Mouse (Mus musculus) CH12.LX (cell line): ENCODE measurements at regions not wholly inside any gene's neighbourhood (a gene's known extent, or its start where the extent isn't known, plus 50 kb on each side); places are given as distances from the start of the nearest gene placed in this dataset.

Experiments
- DNase-seq: peaks from one replicate; pipeline ENCODE4 v3.0.0-alpha.2; 2013; ENCODE audit errors: extremely low read depth
- H3K27ac ChIP-seq: 2 replicates; pipeline ENCODE4 v1.5.1; 2012; ENCODE audit warnings: low read depth, mild to moderate bottlenecking, control low read depth, moderate library complexity; ENCODE audit not compliant: insufficient read depth
- H3K27me3 ChIP-seq: replicated peaks from 2 replicates; pipeline ENCODE3; 2012; ENCODE audit warnings: inconsistent platforms
- H3K36me3 ChIP-seq, 2 experiments: replicated peaks in 1 of 2; 2 replicates each; pipeline versions ENCODE3 to v1.6.1; 2012; ENCODE audit warnings: inconsistent platforms in 1 of 2, low read length in 1 of 2, mild to moderate bottlenecking in 1 of 2, mixed read lengths in 1 of 2, moderate library complexity in 1 of 2; ENCODE audit not compliant: control insufficient read depth in 1 of 2, insufficient read depth in 1 of 2
- H3K4me1 ChIP-seq, 2 experiments: 2 replicates each; pipeline ENCODE4 v1.6.1; 2012; ENCODE audit warnings: inconsistent platforms in 1 of 2, moderate library complexity in 1 of 2; ENCODE audit not compliant: insufficient read depth in 2 of 2, control insufficient read depth in 1 of 2
- H3K4me2 ChIP-seq: 2 replicates; pipeline ENCODE4 v1.6.1; 2012; ENCODE audit warnings: low read depth, mild to moderate bottlenecking, control low read depth; ENCODE audit not compliant: poor library complexity, insufficient read depth, severe bottlenecking
- H3K4me3 ChIP-seq, 3 experiments: fragments of 150-350 bp in 1 of 3; sonication (generic) in 1 of 3; replicated peaks in 1 of 3; 2 replicates each; pipeline versions ENCODE3 to v1.5.1; 2011 to 2012; ENCODE audit warnings: low read depth in 2 of 3, low read length in 2 of 3, mild to moderate bottlenecking in 2 of 3, moderate library complexity in 2 of 3, control low read depth in 1 of 3, improper control_type of control experiment in 1 of 3, inconsistent platforms in 1 of 3, mixed read lengths in 1 of 3; ENCODE audit not compliant: poor library complexity in 1 of 3
- H3K79me2 ChIP-seq: replicated peaks from 2 replicates; pipeline ENCODE4 v1.6.1; 2012; ENCODE audit warnings: mild to moderate bottlenecking, moderate library complexity; ENCODE audit not compliant: control insufficient read depth, poor library complexity, insufficient read depth, severe bottlenecking; ENCODE audit errors: extremely low read depth
- H3K9ac ChIP-seq: 2 replicates; pipeline ENCODE4 v1.6.1; 2012; ENCODE audit warnings: low read depth, mild to moderate bottlenecking, control low read depth, moderate library complexity; ENCODE audit not compliant: insufficient read depth
- H3K9me3 ChIP-seq: replicated peaks from 2 replicates; pipeline ENCODE3; 2012; ENCODE audit warnings: low read length, inconsistent platforms, mixed read lengths
- BHLHE40 ChIP-seq: IDR thresholded peaks from 2 replicates; pipeline ENCODE4 v1.6.1; 2011; ENCODE audit warnings: mild to moderate bottlenecking, low read depth, low read length, improper control_type of control experiment
- CTCF ChIP-seq, 2 experiments: IDR thresholded peaks in 1 of 2; conservative IDR thresholded peaks in 1 of 2; 2 replicates each; pipeline ENCODE4 v1.5.1; 2011 to 2012; ENCODE audit warnings: low read depth in 2 of 2, low read length in 2 of 2, improper control_type of control experiment in 1 of 2, inconsistent platforms in 1 of 2, mild to moderate bottlenecking in 1 of 2, moderate library complexity in 1 of 2
- ELF1 ChIP-seq: IDR thresholded peaks from 2 replicates; pipeline ENCODE4 v1.6.1; 2014; ENCODE audit warnings: low read depth, mild to moderate bottlenecking, inconsistent platforms, low read length, improper control_type of control experiment
- EP300 ChIP-seq: IDR thresholded peaks from 2 replicates; pipeline ENCODE4 v1.6.1; 2011; ENCODE audit warnings: low read length, improper control_type of control experiment
- GABPA ChIP-seq: IDR thresholded peaks from 2 replicates; pipeline ENCODE4 v1.6.1; 2012; ENCODE audit warnings: low read depth, low read length, improper control_type of control experiment, inconsistent platforms; ENCODE audit not compliant: insufficient replicate concordance
- HCFC1 ChIP-seq: IDR thresholded peaks from 2 replicates; pipeline ENCODE4 v1.6.1; 2012; ENCODE audit warnings: low read depth, mild to moderate bottlenecking, inconsistent platforms, low read length, improper control_type of control experiment
- KAT2A ChIP-seq: IDR thresholded peaks from 2 replicates; pipeline ENCODE4 v1.6.1; 2012; ENCODE audit warnings: low read length, improper control_type of control experiment, inconsistent platforms; ENCODE audit not compliant: insufficient replicate concordance
- MEF2A ChIP-seq: IDR thresholded peaks from 2 replicates; pipeline ENCODE4 v1.6.1; 2014; ENCODE audit warnings: low read depth, mild to moderate bottlenecking, inconsistent platforms, low read length, improper control_type of control experiment, borderline replicate concordance
- MXI1 ChIP-seq: IDR thresholded peaks from 2 replicates; pipeline ENCODE4 v1.6.1; 2011; ENCODE audit warnings: mild to moderate bottlenecking, low read depth, low read length, improper control_type of control experiment
- PAX5 ChIP-seq: IDR thresholded peaks from 2 replicates; pipeline ENCODE4 v1.6.1; 2012; ENCODE audit warnings: low read length, inconsistent platforms, mixed read lengths
- POLR2A ChIP-seq: IDR thresholded peaks from 2 replicates; pipeline ENCODE4 v1.6.1; 2011; ENCODE audit warnings: low read depth, mild to moderate bottlenecking, improper control_type of control experiment, low read length
- POLR2AphosphoS2 ChIP-seq: IDR thresholded peaks from 2 replicates; pipeline ENCODE4 v1.6.1; 2011; ENCODE audit warnings: low read depth, low read length, improper control_type of control experiment
- RAD21 ChIP-seq: IDR thresholded peaks from 2 replicates; pipeline ENCODE4 v1.6.1; 2011; ENCODE audit warnings: low read depth, mild to moderate bottlenecking, low read length, improper control_type of control experiment, moderate library complexity
- SIN3A ChIP-seq: IDR thresholded peaks from 2 replicates; pipeline ENCODE4 v1.6.1; 2012; ENCODE audit warnings: low read length, improper control_type of control experiment, inconsistent platforms
- SMC3 ChIP-seq: IDR thresholded peaks from 2 replicates; pipeline ENCODE4 v1.6.1; 2011; ENCODE audit warnings: low read depth, low read length, improper control_type of control experiment
- TBP ChIP-seq: conservative IDR thresholded peaks from 2 replicates; pipeline ENCODE4 v1.6.1; 2011; ENCODE audit warnings: low read depth, low read length, improper control_type of control experiment
- TCF12 ChIP-seq: IDR thresholded peaks from 2 replicates; pipeline ENCODE4 v1.6.1; 2014; ENCODE audit warnings: low read depth, mild to moderate bottlenecking, inconsistent platforms, low read length, improper control_type of control experiment
- UBTF ChIP-seq: IDR thresholded peaks from 2 replicates; pipeline ENCODE4 v1.6.1; 2012; ENCODE audit warnings: low read depth, mild to moderate bottlenecking, inconsistent platforms, low read length, improper control_type of control experiment, moderate library complexity
- USF2 ChIP-seq: conservative IDR thresholded peaks from 2 replicates; pipeline ENCODE4 v1.6.1; 2011; ENCODE audit warnings: low read depth, low read length, improper control_type of control experiment
- ZNF384 ChIP-seq: IDR thresholded peaks from 2 replicates; pipeline ENCODE4 v1.6.1; 2012; ENCODE audit warnings: low read depth, low read length, improper control_type of control experiment, inconsistent platforms
- dilution Hi-C: fragments of 300-500 bp; cut with MboI; formaldehyde crosslinking; loops from 2 replicates; pipeline ENCODE4 v1.14.3; 2020; ENCODE audit warnings: low sequenced_read_pairs; ENCODE audit not compliant: extremely low pct_unique_long_range_greater_than_20kb, extremely low pct_ligation_motif_present
- in situ Hi-C: fragments of 300-500 bp; cut with MboI; formaldehyde crosslinking; loops from 3 replicates; pipeline ENCODE4 v1.14.3; 2019; ENCODE audit warnings: low sequenced_read_pairs, low pct_ligation_motif_present, low pct_unique_long_range_greater_than_20kb, mixed read lengths

DNA sequence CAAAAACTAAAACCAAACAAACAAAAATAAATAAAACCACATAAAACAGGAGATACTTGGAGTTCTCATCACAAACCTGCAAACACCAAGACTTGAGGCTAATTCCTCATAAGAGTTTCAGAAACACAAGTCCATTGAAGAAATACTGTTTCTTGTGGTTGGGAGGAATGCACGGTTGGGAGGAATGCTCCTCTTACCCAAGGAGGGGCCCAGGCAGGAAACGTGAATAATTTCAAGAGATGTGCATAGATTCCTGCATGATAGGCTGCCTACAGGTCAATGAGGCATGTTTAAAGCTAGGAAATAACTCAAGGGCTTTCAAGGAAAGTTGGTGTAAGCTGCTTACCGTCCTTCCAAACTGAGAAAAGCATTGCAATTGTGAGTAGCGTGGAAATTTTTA, 243.7 kb downstream of the Fam49a start:
- Histone ChIP-seq H3K27ac (no peak overlapping the region), H3K27me3 (no peaks in the 10 kb centered on the region), H3K4me2 (no peak overlapping the region), H3K79me2 (no peaks in the 10 kb centered on the region), H3K9me3 (no peaks in the 10 kb centered on the region), H3K4me1 (no peaks in the 10 kb centered on the region), H3K9ac (no peak overlapping the region), H3K36me3 (no peaks in the 10 kb centered on the region), H3K4me3 (no peak overlapping the region)
- TF ChIP-seq POLR2AphosphoS2 (no peak), RAD21 (no peak), SIN3A (no peak), ELF1 (no peak), HCFC1 (no peak), CTCF (conservative IDR thresholded peaks at IDR 0.05 in 1 of 2, IDR thresholded peaks at IDR 0.05 in 1 of 2; ENCODE audit: low read depth in 2 of 2, low read length in 2 of 2) (no peak), BHLHE40 (no peak), GABPA (no peak), POLR2A (no peak), SMC3 (no peak), PAX5 (no peak), MEF2A (no peak)
- in situ Hi-C loops = no loop called here
- no peak for DNase-seq
- dilution Hi-C loops = no loop called here

DNA sequence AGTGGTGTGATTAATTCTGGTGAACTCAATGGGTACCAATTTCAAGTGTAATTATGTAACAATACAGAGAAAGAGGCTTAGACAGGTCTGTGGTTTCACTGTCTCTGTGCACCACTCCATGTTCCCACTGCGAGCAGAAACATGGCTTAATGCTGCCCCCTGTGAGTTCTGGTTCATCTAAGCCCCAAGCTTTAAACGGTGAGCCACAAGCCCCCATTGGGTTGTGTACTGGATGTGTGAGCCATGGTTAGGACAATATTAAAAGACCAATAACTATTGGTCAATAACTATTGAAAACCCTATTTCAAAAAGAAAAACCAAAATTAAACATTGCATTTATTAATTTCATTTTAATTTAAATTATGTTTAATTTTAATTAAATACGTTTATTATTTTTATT, 238.0 kb downstream of the Fam49a start:
- H3K4me2 ChIP-seq = no peak overlapping the region
- H3K9me3 ChIP-seq = no peaks in the 10 kb centered on the region
- dilution Hi-C loops = no loop called here
- no peaks in the 10 kb centered on the region for H3K27me3 ChIP-seq
- H3K4me1 ChIP-seq = no peaks in the 10 kb centered on the region
- H3K36me3 ChIP-seq = no peaks in the 10 kb centered on the region
- no peak overlapping the region for H3K4me3 ChIP-seq
- no peaks in the 10 kb centered on the region for H3K79me2 ChIP-seq
- TF ChIP-seq MXI1 (no peak), TBP (no peak), BHLHE40 (no peak), USF2 (no peak), MEF2A (no peak), ELF1 (no peak), POLR2AphosphoS2 (no peak), EP300 (no peak), CTCF (conservative IDR thresholded peaks at IDR 0.05 in 1 of 2, IDR thresholded peaks at IDR 0.05 in 1 of 2; ENCODE audit: low read depth in 2 of 2, low read length in 2 of 2) (no peak), UBTF (no peak), ZNF384 (no peak), HCFC1 (no peak), SMC3 (no peak), TCF12 (no peak), KAT2A (no peak)
- H3K27ac ChIP-seq = no peak overlapping the region
- no peak overlapping the region for H3K9ac ChIP-seq
- DNase-seq = no peak
- in situ Hi-C loops = no loop called here
